Mouse (Mus musculus) forebrain, postnatal 0 days (tissue): ENCODE results near the gene Tmem126b. TPM values are rescaled to one million over a fixed set of nuclear protein-coding genes. Genes with fewer than 3 reads are reported as not detected.

Experiments
- ATAC-seq: fragments of 200-750 bp; cut with Nextera tagmentation; 2 replicates; pipeline ENCODE4 v1.8.0; 2017; ENCODE audit warnings: mild to moderate bottlenecking, moderate library complexity
- DNase-seq: peaks from one replicate; pipeline ENCODE4 v3.0.0-alpha.2; 2015
- H3K27ac ChIP-seq: fragments of 300-500 bp; sonication (generic); 2 replicates; pipeline ENCODE4 v1.5.1; 2014; ENCODE audit warnings: low read depth, mild to moderate bottlenecking, antibody characterized with exemption, low read length, moderate library complexity, mixed read lengths
- H3K27me3 ChIP-seq: fragments of 300-500 bp; sonication (generic); 2 replicates; pipeline ENCODE4 v1.6.1; 2014; ENCODE audit warnings: mild to moderate bottlenecking, low read length, mixed read lengths; ENCODE audit not compliant: insufficient read depth
- H3K36me3 ChIP-seq: fragments of 300-500 bp; sonication (generic); 2 replicates; pipeline ENCODE4 v1.6.1; 2014; ENCODE audit warnings: mild to moderate bottlenecking, moderate library complexity; ENCODE audit not compliant: insufficient read depth
- H3K4me1 ChIP-seq: fragments of 300-500 bp; sonication (generic); 2 replicates; pipeline ENCODE4 v1.6.1; 2014; ENCODE audit warnings: antibody characterized with exemption; ENCODE audit not compliant: insufficient read depth
- H3K4me2 ChIP-seq: fragments of 300-500 bp; sonication (generic); 2 replicates; pipeline ENCODE4 v1.6.1; 2014; ENCODE audit warnings: low read depth, mild to moderate bottlenecking, moderate library complexity
- H3K4me3 ChIP-seq: fragments of 300-500 bp; sonication (generic); 2 replicates; pipeline ENCODE4 v1.5.1; 2014; ENCODE audit warnings: low read depth, low read length, mixed read lengths
- H3K9ac ChIP-seq: fragments of 300-500 bp; sonication (generic); 2 replicates; pipeline ENCODE4 v1.6.1; 2014; ENCODE audit warnings: mild to moderate bottlenecking
- H3K9me3 ChIP-seq: fragments of 300-500 bp; sonication (generic); 2 replicates; pipeline ENCODE4 v1.6.1; 2016; ENCODE audit warnings: low read length
- CTCF ChIP-seq: sonication (generic); IDR thresholded peaks from 2 replicates; pipeline ENCODE4 v1.5.1; 2016; ENCODE audit warnings: antibody characterized with exemption, control low read depth, low read depth
- WGBS: fragments of 180-500 bp; shearing (Covaris S2); extraction: QIAGEN DNeasy Blood & Tissue Kit; methylation state at CpG from one replicate; pipeline ENCODE4 v1.1.7; 2014; 5-methylcytosine and 5-hydroxymethylcytosine counted together
- polyA plus RNA-seq: library from polyadenylated mRNA; unstranded; fragments of >200 nt; fragmentation: Nextera tagmentation; extraction: Ambion mirVana; gene quantifications from 2 replicates; pipeline ENCODE4 v1.2.1, GENCODE M21; 2015
- total RNA-seq: library from RNA; depleted of rRNA; stranded (reverse); fragments of >200 nt; gene quantifications from 2 replicates; pipeline ENCODE4 v1.2.3, GENCODE M21; 2014; rRNA removed

Tmem126b gene
- total and polyA plus RNA-seq, 2 experiments from 2014 or later: 15.2 to 18.2 TPM

GRCm38 (mm10) chr7:90426020-90427001 is 49.5 kb downstream of the Tmem126b start, which contains the start of gene Ccdc89:
Gene Ccdc89 (plus strand): TSS chr7:90426577.
- peak within 1 kb of the TSS; percentile 28 for H3K9ac ChIP-seq
- H3K4me2 ChIP-seq: peak within 1 kb of the TSS; percentile 68
- no peaks in the 10 kb centered on the region for H3K36me3 ChIP-seq
- H3K4me3 ChIP-seq: peak within 1 kb of the TSS; percentile 46
- 0 out of 2 replicates have a peak, but pooled peaks cover 5% of the 10 kb centered on the region for H3K4me1 ChIP-seq
- no peaks in the 10 kb centered on the region for H3K9me3 ChIP-seq
- 19% methylated on average over 29 of the region's 29 CpGs for WGBS
- H3K27ac ChIP-seq: peak within 1 kb of the TSS; percentile 40; the same call in 1 of the 2 replicates
- H3K27me3 ChIP-seq: no peaks in the 10 kb centered on the region
- ATAC-seq (peak; percentile 100), DNase-seq (peak; percentile 92)
- TF ChIP-seq CTCF: no peak

Other genes with a start within 250 kb of the Tmem126b start
- gene Ccdc83, start 210.2 kb downstream of the Tmem126b start, total RNA-seq: not detected in 2 replicates
- not detected in 2 replicates for gene Ccdc83, start 210.2 kb downstream of the Tmem126b start, polyA plus RNA-seq
- 6.4 and 6.5 TPM in 2 replicates for gene Sytl2, start 173.7 kb downstream of the Tmem126b start, total RNA-seq
- 4.9 and 5.2 TPM in 2 replicates for gene Sytl2, start 173.7 kb downstream of the Tmem126b start, polyA plus RNA-seq
- gene Ccdc89, start 49.4 kb downstream of the Tmem126b start, total RNA-seq: 1.00 and 1.2 TPM in 2 replicates
- 0.67 and 0.74 TPM in 2 replicates for gene Ccdc89, start 49.4 kb downstream of the Tmem126b start, polyA plus RNA-seq
- gene Crebzf, start 33.3 kb downstream of the Tmem126b start, total RNA-seq: 99.8 and 112 TPM in 2 replicates
- 15.5 and 17.0 TPM in 2 replicates for gene Crebzf, start 33.3 kb downstream of the Tmem126b start, polyA plus RNA-seq
- 67.5 and 75.2 TPM in 2 replicates for gene Tmem126a, start 18.8 kb downstream of the Tmem126b start, total RNA-seq
- gene Tmem126a, start 18.8 kb downstream of the Tmem126b start, polyA plus RNA-seq: 125 and 144 TPM in 2 replicates
- gene Dlg2, start 671 bp upstream of the Tmem126b start, total RNA-seq: 169 and 185 TPM in 2 replicates
- gene Dlg2, start 671 bp upstream of the Tmem126b start, polyA plus RNA-seq: 20.0 and 26.3 TPM in 2 replicates